Mouse (Mus musculus) MEL (cell line): Measurements from ENCODE around the gene Mei4.

Experiments
- CHD1 ChIP-seq: IDR thresholded peaks from 2 replicates; pipeline ENCODE4 v1.6.1; 2012; ENCODE audit warnings: low read depth, mild to moderate bottlenecking, inconsistent platforms, low read length, improper control_type of control experiment
- CTCF ChIP-seq, 3 experiments: IDR thresholded peaks in 2 of 3; conservative IDR thresholded peaks in 1 of 3; 2 replicates each; pipeline ENCODE4 v1.5.1; 2011 to 2012; ENCODE audit warnings: low read length in 3 of 3, low read depth in 2 of 3, mild to moderate bottlenecking in 2 of 3, improper control_type of control experiment in 1 of 3, inconsistent platforms in 1 of 3, mixed read lengths in 1 of 3, moderate library complexity in 1 of 3; ENCODE audit not compliant: control insufficient read depth in 1 of 3, insufficient read depth in 1 of 3, poor library complexity in 1 of 3, severe bottlenecking in 1 of 3
- E2F4 ChIP-seq: IDR thresholded peaks from 2 replicates; pipeline ENCODE4 v1.6.1; 2011; ENCODE audit warnings: low read depth, low read length, improper control_type of control experiment, borderline replicate concordance
- ELF1 ChIP-seq: IDR thresholded peaks from 2 replicates; pipeline ENCODE4 v1.6.1; 2014; ENCODE audit warnings: low read depth, mild to moderate bottlenecking, inconsistent platforms, low read length, improper control_type of control experiment, moderate library complexity
- EP300 ChIP-seq, 2 experiments: IDR thresholded peaks; 2 replicates each; pipeline ENCODE4 v1.6.1; 2011; ENCODE audit warnings: improper control_type of control experiment in 2 of 2, low read length in 2 of 2, low read depth in 1 of 2, mild to moderate bottlenecking in 1 of 2
- GATA1 ChIP-seq: IDR thresholded peaks from 2 replicates; pipeline ENCODE4 v1.6.1; 2011; ENCODE audit warnings: low read depth, low read length, improper control_type of control experiment
- HCFC1 ChIP-seq: IDR thresholded peaks from 2 replicates; pipeline ENCODE4 v1.6.1; 2012; ENCODE audit warnings: low read depth, mild to moderate bottlenecking, inconsistent platforms, low read length, improper control_type of control experiment, moderate library complexity
- MAFK ChIP-seq: IDR thresholded peaks from 2 replicates; pipeline ENCODE4 v1.6.1; 2011; ENCODE audit warnings: low read depth, mild to moderate bottlenecking, low read length, improper control_type of control experiment, borderline replicate concordance
- MXI1 ChIP-seq: IDR thresholded peaks from 2 replicates; pipeline ENCODE4 v1.6.1; 2011; ENCODE audit warnings: mild to moderate bottlenecking, low read depth, low read length, improper control_type of control experiment
- NRF1 ChIP-seq: IDR thresholded peaks from 2 replicates; pipeline ENCODE4 v1.6.1; 2014; ENCODE audit warnings: low read depth, mild to moderate bottlenecking, inconsistent platforms, low read length, improper control_type of control experiment, moderate library complexity; ENCODE audit not compliant: poor library complexity, insufficient read depth, severe bottlenecking
- POLR2AphosphoS2 ChIP-seq: IDR thresholded peaks from 2 replicates; pipeline ENCODE4 v1.6.1; 2011; ENCODE audit warnings: low read length, improper control_type of control experiment
- TCF12 ChIP-seq: IDR thresholded peaks from 2 replicates; pipeline ENCODE4 v1.6.1; 2014; ENCODE audit warnings: low read depth, mild to moderate bottlenecking, inconsistent platforms, low read length, improper control_type of control experiment, moderate library complexity
- USF1 ChIP-seq: IDR thresholded peaks from 2 replicates; pipeline ENCODE4 v1.6.1; 2014; ENCODE audit warnings: low read depth, mild to moderate bottlenecking, inconsistent platforms, low read length, improper control_type of control experiment, moderate library complexity

DNA sequence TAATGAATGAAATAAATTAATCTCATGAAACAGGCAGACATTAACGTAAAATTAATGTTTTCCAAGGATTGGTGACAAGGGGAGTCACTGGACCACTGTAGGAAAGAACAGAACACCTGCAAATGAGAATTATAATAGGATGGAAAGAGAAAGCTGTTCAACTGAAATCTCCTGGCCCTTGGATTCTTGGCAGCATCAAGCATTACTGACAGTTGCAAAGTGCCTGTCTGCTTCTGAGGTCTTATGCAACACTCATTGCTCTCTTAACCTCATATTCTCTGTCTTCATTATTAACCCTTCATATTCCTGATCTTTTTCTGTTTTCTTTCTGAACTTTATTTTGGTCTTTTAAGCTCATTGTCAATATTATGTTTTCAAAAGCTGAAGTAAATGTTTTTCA is 210.4 kb downstream of the Mei4 start:
- TF ChIP-seq USF1 (no peak), TCF12 (no peak), EP300 (IDR thresholded peaks at IDR 0.05; ENCODE audit: low read depth in 1 of 2, low read length in 2 of 2) (no peak), CHD1 (no peak), CTCF (IDR thresholded peaks at IDR 0.05 in 2 of 3, conservative IDR thresholded peaks at IDR 0.05 in 1 of 3; ENCODE audit: control insufficient read depth in 1 of 3, insufficient read depth in 1 of 3, low read depth in 2 of 3, low read length in 3 of 3, poor library complexity in 1 of 3, severe bottlenecking in 1 of 3) (no peak), GATA1 (no peak), ELF1 (no peak), E2F4 (no peak), NRF1 (no peak), MAFK (no peak), POLR2AphosphoS2 (no peak), MXI1 (no peak), HCFC1 (no peak)
